Mouse (Mus musculus) liver, embryonic 14.5 days (tissue): ENCODE results near the gene Trmt61a. TPM values are rescaled to one million over a fixed set of nuclear protein-coding genes. Genes with fewer than 3 reads are reported as not detected.

Experiments
- ATAC-seq: fragments of 200-750 bp; cut with Nextera tagmentation; 2 replicates; pipeline ENCODE4 v1.8.0; 2017; ENCODE audit warnings: moderate number of reproducible peaks, mild to moderate bottlenecking, moderate library complexity; ENCODE audit not compliant: insufficient read depth
- DNase-seq, 3 experiments: peaks; one replicate each; pipeline ENCODE4 v3.0.0-alpha.2; 2012 to 2013; ENCODE audit warnings: low read depth in 3 of 3, low spot score in 3 of 3
- H3K27ac ChIP-seq: fragments of 300-500 bp; sonication (generic); 2 replicates; pipeline ENCODE4 v1.5.1; 2014; ENCODE audit warnings: moderate library complexity, mild to moderate bottlenecking, control low read depth, inconsistent platforms
- H3K27me3 ChIP-seq: fragments of 300-500 bp; sonication (generic); 2 replicates; pipeline ENCODE4 v1.6.1; 2014; ENCODE audit warnings: mild to moderate bottlenecking, low read length, moderate library complexity; ENCODE audit not compliant: control insufficient read depth, insufficient read depth
- H3K36me3 ChIP-seq: fragments of 300-500 bp; sonication (generic); replicated peaks from 2 replicates; pipeline ENCODE4 v1.6.1; 2014; ENCODE audit warnings: low read depth; ENCODE audit not compliant: control insufficient read depth, insufficient read depth
- H3K4me1 ChIP-seq, 2 experiments: fragments of 200-500 bp in 1 of 2; fragments of 300-500 bp in 1 of 2; sonication (generic) in 1 of 2; replicated peaks; 2 replicates each; pipeline ENCODE4 v1.6.1; 2012 to 2014; ENCODE audit warnings: antibody characterized with exemption in 1 of 2, inconsistent platforms in 1 of 2, low read length in 1 of 2; ENCODE audit not compliant: control insufficient read depth in 2 of 2, insufficient read depth in 2 of 2
- H3K4me2 ChIP-seq: fragments of 300-500 bp; sonication (generic); 2 replicates; pipeline ENCODE4 v1.6.1; 2014; ENCODE audit warnings: low read depth, mild to moderate bottlenecking, control low read depth, moderate library complexity
- H3K4me3 ChIP-seq, 2 experiments: fragments of 200-500 bp in 1 of 2; fragments of 300-500 bp in 1 of 2; sonication (generic) in 1 of 2; 2 replicates each; pipeline ENCODE4 v1.5.1; 2012 to 2014; ENCODE audit warnings: low read depth in 2 of 2, low read length in 2 of 2, mild to moderate bottlenecking in 2 of 2, control low read depth in 1 of 2, inconsistent platforms in 1 of 2, moderate library complexity in 1 of 2; ENCODE audit not compliant: insufficient read depth in 1 of 2
- H3K9ac ChIP-seq: fragments of 300-500 bp; sonication (generic); replicated peaks from 2 replicates; pipeline ENCODE4 v1.6.1; 2014; ENCODE audit warnings: mild to moderate bottlenecking, control low read depth, moderate library complexity
- H3K9me3 ChIP-seq: fragments of 300-500 bp; sonication (generic); 2 replicates; pipeline ENCODE4 v1.6.1; 2016; ENCODE audit warnings: low read length, mixed read lengths; ENCODE audit not compliant: control insufficient read depth
- CTCF ChIP-seq: IDR thresholded peaks from 2 replicates; pipeline ENCODE4 v1.5.1; 2016; ENCODE audit warnings: antibody characterized with exemption, low read depth, control low read depth
- EP300 ChIP-seq: IDR thresholded peaks from 2 replicates; pipeline ENCODE4 v1.6.1; 2016; ENCODE audit warnings: antibody characterized with exemption, low read depth
- WGBS: fragments of 180-500 bp; shearing (Covaris S2); extraction: QIAGEN DNeasy Blood & Tissue Kit; methylation state at CpG from one replicate; pipeline ENCODE4 v1.1.7; 2014; ENCODE audit not compliant: insufficient replicate concordance; 5-methylcytosine and 5-hydroxymethylcytosine counted together
- polyA plus RNA-seq, 2 experiments: library from polyadenylated mRNA; depleted of rRNA in 1 of 2; stranded (reverse) in 1 of 2; unstranded in 1 of 2; fragments of >200 nt; fragmentation: Nextera tagmentation in 1 of 2; extraction: Ambion mirVana in 1 of 2; gene quantifications; 2 replicates each; pipeline versions ENCODE4 v1.2.1 to v1.2.3; 2012 to 2014

The Trmt61a gene
- polyA plus RNA-seq, 2 experiments, result 3.3 to 19.3 TPM

DNA sequence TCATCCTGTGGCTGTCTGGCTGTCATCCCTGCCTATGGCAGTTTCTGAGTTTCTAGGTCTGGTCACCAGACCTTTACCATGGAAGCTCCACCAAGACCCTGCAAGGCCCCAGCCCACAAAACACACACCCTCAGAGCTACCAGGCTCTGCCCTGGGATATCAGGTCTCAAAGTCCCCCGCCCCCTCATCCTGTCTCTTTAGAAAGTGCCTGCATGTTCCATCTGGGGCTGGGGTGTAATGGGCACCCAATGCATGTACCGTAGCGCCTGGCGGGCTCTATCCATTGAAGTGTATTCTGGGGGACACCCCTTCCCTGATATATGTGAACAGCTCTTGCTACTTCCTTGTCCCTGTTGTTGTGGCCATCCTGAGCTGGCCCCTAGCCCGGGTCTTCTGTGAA is 15.0 kb downstream of the Trmt61a start:
- Histone ChIP-seq H3K27ac (no peak overlapping the region), H3K36me3 (no peaks in the 10 kb centered on the region), H3K4me2 (no peak overlapping the region), H3K4me3 (no peak overlapping the region), H3K4me1 (peaks cover 2 to 14% of the 10 kb centered on the region in 2 experiments), H3K9me3 (no peaks in the 10 kb centered on the region), H3K9ac (no peak overlapping the region), H3K27me3 (no peaks in the 10 kb centered on the region)
- WGBS, result 59% methylated on average over 5 of the region's 5 CpGs
- TF ChIP-seq CTCF (no peak), EP300 (no peak)
- ATAC-seq, result no peak
- DNase-seq, result no peak

DNA sequence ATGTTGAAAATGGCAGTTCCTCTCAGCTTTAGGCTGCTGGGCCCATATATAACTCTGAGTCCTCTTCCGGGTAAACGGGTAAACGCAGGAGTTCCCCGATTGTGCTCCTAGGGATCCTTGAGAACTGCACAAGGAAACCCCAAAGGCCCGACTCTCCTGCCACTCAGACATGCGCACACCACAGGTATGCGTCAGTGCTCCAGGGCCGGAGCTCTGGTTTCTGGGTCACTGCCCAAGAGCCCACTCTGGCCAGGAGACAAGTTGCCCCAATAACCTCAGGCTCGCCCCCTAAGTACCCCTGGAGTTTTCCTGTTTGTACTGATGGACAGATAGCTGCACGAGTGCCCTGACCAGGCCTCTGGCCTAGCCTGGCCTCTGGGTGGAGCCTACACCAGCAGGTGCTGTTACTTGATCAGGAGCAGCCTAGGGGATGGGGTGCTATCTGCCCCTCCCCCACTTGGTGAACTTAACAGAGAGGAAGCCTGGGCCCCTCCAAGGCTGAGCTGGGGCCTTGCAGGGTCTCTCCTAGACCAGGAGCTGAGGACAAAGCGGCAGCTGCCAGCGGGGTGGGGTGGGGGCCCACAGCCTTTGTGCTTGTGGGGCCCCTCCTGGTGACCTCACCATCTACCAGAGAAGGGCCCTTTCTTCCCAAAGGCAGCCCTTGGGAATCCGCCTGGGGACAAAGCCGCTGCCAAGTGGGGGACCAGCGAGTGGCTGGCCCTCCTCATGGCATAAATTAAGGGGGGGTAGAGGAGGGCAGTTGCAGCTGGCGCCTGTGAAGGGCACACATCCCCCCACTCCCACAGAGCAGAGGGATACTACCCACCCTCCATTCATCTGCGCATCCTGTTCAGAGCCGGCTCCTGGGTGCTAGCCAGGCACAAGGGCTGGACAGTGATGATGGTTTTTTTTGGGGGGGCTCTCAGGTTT is 15.7 kb downstream of the Trmt61a start:
- Histone ChIP-seq H3K4me2 (no peak overlapping the region), H3K9me3 (no peaks in the 10 kb centered on the region), H3K27ac (no peak overlapping the region), H3K27me3 (no peaks in the 10 kb centered on the region), H3K4me1 (peaks cover 2 to 14% of the 10 kb centered on the region in 2 experiments), H3K4me3 (no peak overlapping the region), H3K36me3 (no peaks in the 10 kb centered on the region), H3K9ac (no peak overlapping the region)
- ATAC-seq, result no peak
- TF ChIP-seq CTCF (no peak), EP300 (no peak)
- 46% methylated on average over 18 of the region's 18 CpGs for WGBS
- DNase-seq, result no peak

DNA sequence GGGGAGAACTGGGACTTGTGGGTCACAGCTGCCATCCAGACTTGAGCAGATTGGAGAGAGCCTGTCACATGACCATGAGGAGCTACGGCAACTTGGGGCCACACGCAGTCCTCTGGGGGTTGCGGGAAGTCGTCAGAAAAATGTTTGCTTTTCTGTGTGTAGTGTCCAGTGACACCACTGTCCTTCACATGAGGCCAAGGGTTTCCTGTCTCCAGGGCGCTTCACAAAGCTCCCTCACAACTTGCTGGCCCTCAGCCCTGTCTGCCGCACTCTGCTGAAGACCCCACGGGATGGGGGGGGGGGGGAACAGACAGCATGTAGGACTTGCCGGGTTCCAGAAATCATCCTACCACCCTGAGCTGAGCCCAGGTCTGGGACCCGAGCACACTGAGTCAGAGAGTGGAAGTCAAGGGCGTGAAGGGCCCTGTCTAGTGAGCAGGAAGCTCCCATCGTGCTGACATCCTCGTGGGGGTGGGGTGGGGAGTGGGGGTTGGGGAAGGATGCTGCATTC is 16.4 kb downstream of the Trmt61a start:
- H3K9me3 ChIP-seq, result no peaks in the 10 kb centered on the region
- TF ChIP-seq CTCF, result no peak
- no peak for TF ChIP-seq EP300
- DNase-seq (no peak), ATAC-seq (0 out of 2 replicates have a peak, but pooled peaks have one; percentile 12)
- H3K27ac ChIP-seq, result no peak overlapping the region
- H3K4me1 ChIP-seq, result peaks cover 2 to 14% of the 10 kb centered on the region in 2 experiments
- no peak overlapping the region for H3K4me3 ChIP-seq
- no peak overlapping the region for H3K9ac ChIP-seq
- WGBS, result 16% methylated on average over 12 of the region's 12 CpGs
- H3K4me2 ChIP-seq, result no peak overlapping the region
- H3K27me3 ChIP-seq, result no peaks in the 10 kb centered on the region
- no peaks in the 10 kb centered on the region for H3K36me3 ChIP-seq

DNA sequence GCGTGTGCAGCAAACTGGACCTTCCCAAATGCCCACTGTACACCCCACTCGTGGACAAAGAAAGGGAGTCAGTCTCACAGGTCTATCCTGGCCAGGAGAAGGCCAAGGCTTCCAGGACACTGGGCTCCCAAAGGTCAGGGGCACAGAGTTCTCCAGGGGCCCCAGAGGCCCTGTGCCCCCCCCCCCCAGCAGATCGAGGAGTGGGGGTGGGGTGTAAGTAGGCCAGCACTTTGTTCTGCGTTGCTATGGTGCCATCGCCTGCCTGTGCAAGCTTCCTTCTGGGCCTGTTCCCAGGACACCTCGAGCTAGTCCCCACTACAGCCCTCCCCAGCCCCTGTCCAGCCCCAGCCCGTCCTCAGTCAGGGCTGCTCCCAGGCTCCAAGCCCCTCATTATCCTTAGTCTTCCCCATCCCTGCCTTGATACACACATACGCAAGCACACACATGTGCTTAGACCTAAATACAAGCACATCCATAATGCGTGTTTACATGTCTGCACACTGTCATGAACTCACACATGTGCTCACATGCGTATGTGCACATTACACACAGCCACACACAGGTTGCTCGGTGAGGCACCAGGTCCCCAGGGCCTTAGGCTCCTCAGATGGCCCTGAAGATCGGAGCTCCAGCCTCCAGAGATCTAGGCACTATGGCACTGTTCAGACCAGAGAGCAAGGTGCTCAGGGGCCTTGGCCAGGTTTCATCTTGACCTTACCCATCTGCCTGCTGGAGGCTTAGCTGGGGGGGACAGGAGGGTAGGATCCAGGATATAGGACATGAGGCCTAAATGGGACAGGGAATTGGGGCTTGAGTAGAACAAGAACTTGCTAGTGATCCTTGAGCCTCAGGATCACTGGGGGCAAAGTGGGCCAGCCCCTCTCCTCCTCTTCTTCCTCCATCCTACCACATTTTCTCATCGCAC is 17.2 kb downstream of the Trmt61a start:
- Histone ChIP-seq H3K27me3 (no peaks in the 10 kb centered on the region), H3K4me2 (no peak overlapping the region), H3K36me3 (no peaks in the 10 kb centered on the region), H3K4me1 (peaks cover 2 to 14% of the 10 kb centered on the region in 2 experiments), H3K27ac (no peak overlapping the region), H3K4me3 (no peak overlapping the region), H3K9ac (no peak overlapping the region), H3K9me3 (no peaks in the 10 kb centered on the region)
- ATAC-seq (no peak), DNase-seq (no peak)
- TF ChIP-seq EP300 (no peak), CTCF (no peak)
- 59% methylated on average over 13 of the region's 13 CpGs for WGBS
